Comparison of ENCODE assay signal across 35 mouse cellular contexts in the genomic region with DNA sequence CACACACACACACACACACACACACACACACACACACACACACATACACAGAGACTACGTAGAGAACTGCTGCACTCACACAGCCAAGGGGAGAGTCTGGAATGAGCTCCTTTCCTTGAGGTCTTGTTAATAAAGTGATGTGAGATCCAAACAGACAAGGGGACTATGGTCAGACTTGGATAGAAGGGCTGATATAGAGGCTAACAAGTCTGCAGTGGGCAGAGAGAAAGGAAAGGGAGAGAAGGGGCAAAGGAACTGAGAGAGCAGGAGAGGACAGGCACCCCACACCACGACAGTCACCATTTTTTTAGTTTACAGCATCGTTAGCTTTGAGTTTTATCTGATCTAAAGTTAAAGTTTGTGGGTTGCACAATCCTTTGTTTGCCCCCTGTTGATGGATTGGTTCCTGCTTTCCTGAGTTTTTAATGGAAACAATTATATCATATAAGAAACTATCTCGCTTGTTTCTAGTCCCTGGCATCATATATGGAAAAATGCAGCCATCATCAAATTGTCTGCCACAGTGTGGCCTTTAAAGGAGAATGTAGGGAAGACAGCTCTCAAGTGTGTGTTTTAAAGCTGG. TPM values are rescaled to one million over a fixed set of nuclear protein-coding genes. Genes with fewer than 3 reads are reported as not detected.
A peak's percentile ranks its signal among the peaks of the same experiment; 100 is the strongest.
DNase-seq lines count a peak whose midpoint lies in the region; ATAC-seq and TF ChIP-seq lines count a peak whose summit lies in the region.
"Had no signal": no experiment of that assay in that cellular context is flagged by ENCODE, and none has a peak within 500 bp of the region (broad histone marks: within the 10 kb centered on the region; RNA-seq: fewer than 3 reads in every experiment).

A gene (minus strand): TSS at position 51 of the 583 bp plus-strand sequence.

- no peak for ATAC-seq in heart, embryonic 12.5 days (ENCODE audit: insufficient number of reproducible peaks, low FRiP score)
- peak; percentile 14; the same call in 1 of the 2 replicates for ATAC-seq in lung, embryonic 15.5 days (ENCODE audit: borderline replicate concordance, extremely low read depth, low FRiP score, low TSS enrichment)
- ATAC-seq in megakaryocyte, adult 5-6 weeks (ENCODE audit: poor library complexity, severe bottlenecking) = no peak
- ATAC-seq: forebrain, embryonic 15.5 days; hindbrain, postnatal 0 days had no signal

- peak within 1 kb of the TSS; percentile 7; the same call in 1 of the 2 replicates for H3K27ac ChIP-seq in heart, embryonic 12.5 days (ENCODE audit: poor library complexity, severe bottlenecking)
- H3K27ac ChIP-seq in lung, embryonic 15.5 days = peak within 1 kb of the TSS; percentile 31; the same call in 1 of the 2 replicates
- H3K27ac ChIP-seq in embryonic fibroblast, embryonic 13.5 days (ENCODE audit: insufficient read depth, low read length) = peak within 1 kb of the TSS; percentile 54; the same call in 1 of the 2 replicates
- H3K27ac ChIP-seq: embryonic facial prominence, embryonic 12.5 days; embryonic facial prominence, embryonic 15.5 days; forebrain, embryonic 12.5 days; forebrain, embryonic 15.5 days; heart, adult 2 months; heart, embryonic 15.5 days; hindbrain, embryonic 14.5 days; hindbrain, postnatal 0 days had no signal

- peaks cover 58% of the 10 kb centered on the region for H3K4me1 ChIP-seq in heart, embryonic 12.5 days (replicated peaks)
- H3K4me1 ChIP-seq in lung, embryonic 15.5 days = peaks cover 29% of the 10 kb centered on the region
- peaks cover 54% of the 10 kb centered on the region for H3K4me1 ChIP-seq in megakaryocyte, embryonic 14.5 days
- peaks cover 10% of the 10 kb centered on the region for H3K4me1 ChIP-seq in embryonic fibroblast, embryonic 13.5 days (ENCODE audit: control insufficient read depth, insufficient read depth, low read length)
- H3K4me1 ChIP-seq: embryonic facial prominence, embryonic 12.5 days; forebrain, embryonic 12.5 days; forebrain, embryonic 15.5 days had no signal

- DNase-seq in heart, postnatal 4 days = no peak
- DNase-seq in lung, postnatal 36 days = no peak
- no peak for DNase-seq in natural killer cell, adult 2 months (ENCODE audit: low spot score in 2 of 2)
- DNase-seq: adrenal gland, adult 2 months; adrenal gland, postnatal 14 days; B cell, adult 2 months; cerebellum, adult 11 months; cerebellum, adult 2 months; cerebellum, adult 9-11 months; cerebellum, postnatal 25 days; gastrocnemius, postnatal 25 days; heart, adult 2 months; heart, postnatal 10 days; heart, postnatal 36 days had no signal

- H3K4me2 ChIP-seq in heart, embryonic 12.5 days = no peak within 1 kb of the TSS
- H3K4me2 ChIP-seq in lung, embryonic 15.5 days = no peak within 1 kb of the TSS
- H3K4me2 ChIP-seq: embryonic facial prominence, embryonic 12.5 days; embryonic facial prominence, embryonic 15.5 days; forebrain, embryonic 12.5 days; forebrain, embryonic 15.5 days; heart, embryonic 11.5 days; heart, embryonic 15.5 days; hindbrain, embryonic 14.5 days had no signal

- no peaks in the 10 kb centered on the region for H3K27me3 ChIP-seq in heart, embryonic 12.5 days (replicated peaks)
- H3K27me3 ChIP-seq in lung, embryonic 15.5 days = no peaks in the 10 kb centered on the region
- peaks cover 27% of the 10 kb centered on the region for H3K27me3 ChIP-seq in megakaryocyte, embryonic 14.5 days (replicated peaks)
- H3K27me3 ChIP-seq: embryonic facial prominence, embryonic 12.5 days; embryonic facial prominence, embryonic 15.5 days; forebrain, embryonic 12.5 days; forebrain, embryonic 15.5 days; heart, embryonic 15.5 days had no signal

- no peak within 1 kb of the TSS for H3K9ac ChIP-seq in heart, embryonic 12.5 days
- no peak within 1 kb of the TSS for H3K9ac ChIP-seq in lung, embryonic 15.5 days
- H3K9ac ChIP-seq: embryonic facial prominence, embryonic 12.5 days; embryonic facial prominence, embryonic 15.5 days; forebrain, embryonic 12.5 days; forebrain, embryonic 15.5 days; heart, embryonic 15.5 days; hindbrain, embryonic 14.5 days had no signal

- TF ChIP-seq CTCF in embryonic fibroblast, embryonic 13.5 days (IDR thresholded peaks at IDR 0.05; ENCODE audit: borderline replicate concordance, insufficient read depth, low read length) = no peak

- 55% methylated on average over 4 of the region's 4 CpGs for WGBS in heart, embryonic 12.5 days
- 30% methylated on average over 4 of the region's 4 CpGs for WGBS in lung, embryonic 15.5 days

- H3K4me3 ChIP-seq in heart, embryonic 12.5 days = no peak within 1 kb of the TSS
- no peak within 1 kb of the TSS for H3K4me3 ChIP-seq in lung, embryonic 15.5 days
- peak within 1 kb of the TSS; percentile 69 for H3K4me3 ChIP-seq in megakaryocyte, embryonic 14.5 days (replicated peaks)
- no peak within 1 kb of the TSS for H3K4me3 ChIP-seq in embryonic fibroblast, embryonic 13.5 days (ENCODE audit: insufficient read depth, low read length)
- H3K4me3 ChIP-seq: embryonic facial prominence, embryonic 12.5 days; embryonic facial prominence, embryonic 15.5 days; erythroblast, embryonic 14.5 days; forebrain, embryonic 12.5 days; forebrain, embryonic 15.5 days; heart, adult 2 months; heart, embryonic 15.5 days had no signal

- TF ChIP-seq POLR2A in embryonic fibroblast, embryonic 13.5 days (IDR thresholded peaks at IDR 0.05; ENCODE audit: low read depth, low read length) = no peak

- H3K36me3 ChIP-seq in heart, embryonic 12.5 days = no peaks in the 10 kb centered on the region
- H3K36me3 ChIP-seq in lung, embryonic 15.5 days = no peaks in the 10 kb centered on the region
- H3K36me3 ChIP-seq in megakaryocyte, embryonic 14.5 days (replicated peaks; ENCODE audit: low read length) = no peaks in the 10 kb centered on the region
- H3K36me3 ChIP-seq: embryonic facial prominence, embryonic 12.5 days; embryonic facial prominence, embryonic 15.5 days; forebrain, embryonic 12.5 days; forebrain, embryonic 15.5 days; heart, embryonic 15.5 days had no signal

- H3K9me3 ChIP-seq in heart, embryonic 12.5 days (replicated peaks) = no peaks in the 10 kb centered on the region
- no peaks in the 10 kb centered on the region for H3K9me3 ChIP-seq in lung, embryonic 15.5 days
- H3K9me3 ChIP-seq in megakaryocyte, embryonic 14.5 days = no peaks in the 10 kb centered on the region
- H3K9me3 ChIP-seq: embryonic facial prominence, embryonic 12.5 days; embryonic facial prominence, embryonic 15.5 days; forebrain, embryonic 12.5 days; forebrain, embryonic 15.5 days; heart, embryonic 15.5 days had no signal

RNA-seq across cellular contexts. Expression of the gene that starts here (rescaled TPM):
- polyA plus RNA-seq in heart, embryonic 12.5 days (2016; fragmentation: Nextera tagmentation; extraction: Ambion mirVana) = not detected in 2 replicates
- not detected for total RNA-seq in heart, postnatal 4 days (2021)
- polyA plus RNA-seq in lung, embryonic 15.5 days (2015; fragmentation: Nextera tagmentation; extraction: Ambion mirVana) = not detected in 2 replicates
- polyA plus RNA-seq in megakaryocyte, embryonic 14.5 days (2012; ENCODE audit: insufficient read depth, low replicate concordance) = not detected in 2 replicates
- not detected in 2 replicates for total RNA-seq in megakaryocyte, adult 5-6 weeks (2015)
- total RNA-seq in megakaryocyte, adult 5-6 weeks (2017) = not detected in 2 replicates
- polyA plus RNA-seq in embryonic fibroblast, embryonic 13.5 days (2011; ENCODE audit: insufficient read length, low read depth, missing spikeins) = not detected in 2 replicates
- total RNA-seq: adrenal gland, adult 2 months; adrenal gland, postnatal 14 days; adrenal gland, postnatal 4 days; common myeloid progenitor, adult 5-6 weeks; gastrocnemius, adult 8-10 months; gastrocnemius, postnatal 25 days; heart, adult 2 months; heart, postnatal 10 days; heart, postnatal 36 days; hindbrain, postnatal 0 days; MEL had no signal
- polyA plus RNA-seq: adrenal gland, adult 2 months; CD4-positive, CD25-positive, alpha-beta regulatory T cell, adult 4 months; cerebellum, adult 2 months; embryonic facial prominence, embryonic 12.5 days; embryonic facial prominence, embryonic 15.5 days; erythroblast, embryonic 14.5 days; forebrain, embryonic 12.5 days; forebrain, embryonic 15.5 days; gonadal fat pad, adult 2 months; heart, adult 2 months; heart, embryonic 11.5 days; heart, embryonic 15.5 days; hindbrain, embryonic 11.5 days; hindbrain, embryonic 14.5 days; hindbrain, postnatal 0 days had no signal

Comparison
In these comparisons a context has a peak if more than half of its experiments do, and no peak if none do; other contexts are left out.
1. Peak in ATAC-seq and H3K27ac ChIP-seq in lung, embryonic 15.5 days; RNA of the gene not detected or under 1 TPM.